Mouse (Mus musculus) CH12.LX (cell line): ENCODE measurements at regions not wholly inside any gene's neighbourhood (a gene's known extent, or its start where the extent isn't known, plus 50 kb on each side); places are given as distances from the start of the nearest gene placed in this dataset.

ENCODE experiments used
- DNase-seq: peaks from one replicate; pipeline ENCODE4 v3.0.0-alpha.2; 2013; ENCODE audit errors: extremely low read depth
- H3K27ac ChIP-seq: 2 replicates; pipeline ENCODE4 v1.5.1; 2012; ENCODE audit warnings: low read depth, mild to moderate bottlenecking, control low read depth, moderate library complexity; ENCODE audit not compliant: insufficient read depth
- H3K27me3 ChIP-seq: replicated peaks from 2 replicates; pipeline ENCODE3; 2012; ENCODE audit warnings: inconsistent platforms
- H3K36me3 ChIP-seq, 2 experiments: replicated peaks in 1 of 2; 2 replicates each; pipeline versions ENCODE3 to v1.6.1; 2012; ENCODE audit warnings: inconsistent platforms in 1 of 2, low read length in 1 of 2, mild to moderate bottlenecking in 1 of 2, mixed read lengths in 1 of 2, moderate library complexity in 1 of 2; ENCODE audit not compliant: control insufficient read depth in 1 of 2, insufficient read depth in 1 of 2
- H3K4me1 ChIP-seq, 2 experiments: 2 replicates each; pipeline ENCODE4 v1.6.1; 2012; ENCODE audit warnings: inconsistent platforms in 1 of 2, moderate library complexity in 1 of 2; ENCODE audit not compliant: insufficient read depth in 2 of 2, control insufficient read depth in 1 of 2
- H3K4me2 ChIP-seq: 2 replicates; pipeline ENCODE4 v1.6.1; 2012; ENCODE audit warnings: low read depth, mild to moderate bottlenecking, control low read depth; ENCODE audit not compliant: poor library complexity, insufficient read depth, severe bottlenecking
- H3K4me3 ChIP-seq, 3 experiments: fragments of 150-350 bp in 1 of 3; sonication (generic) in 1 of 3; replicated peaks in 1 of 3; 2 replicates each; pipeline versions ENCODE3 to v1.5.1; 2011 to 2012; ENCODE audit warnings: low read depth in 2 of 3, low read length in 2 of 3, mild to moderate bottlenecking in 2 of 3, moderate library complexity in 2 of 3, control low read depth in 1 of 3, improper control_type of control experiment in 1 of 3, inconsistent platforms in 1 of 3, mixed read lengths in 1 of 3; ENCODE audit not compliant: poor library complexity in 1 of 3
- H3K79me2 ChIP-seq: replicated peaks from 2 replicates; pipeline ENCODE4 v1.6.1; 2012; ENCODE audit warnings: mild to moderate bottlenecking, moderate library complexity; ENCODE audit not compliant: control insufficient read depth, poor library complexity, insufficient read depth, severe bottlenecking; ENCODE audit errors: extremely low read depth
- H3K9ac ChIP-seq: 2 replicates; pipeline ENCODE4 v1.6.1; 2012; ENCODE audit warnings: low read depth, mild to moderate bottlenecking, control low read depth, moderate library complexity; ENCODE audit not compliant: insufficient read depth
- H3K9me3 ChIP-seq: replicated peaks from 2 replicates; pipeline ENCODE3; 2012; ENCODE audit warnings: low read length, inconsistent platforms, mixed read lengths
- CHD2 ChIP-seq: IDR thresholded peaks from 2 replicates; pipeline ENCODE4 v1.6.1; 2011; ENCODE audit warnings: low read length, improper control_type of control experiment
- EP300 ChIP-seq: IDR thresholded peaks from 2 replicates; pipeline ENCODE4 v1.6.1; 2011; ENCODE audit warnings: low read length, improper control_type of control experiment
- ETS1 ChIP-seq: conservative IDR thresholded peaks from 2 replicates; pipeline ENCODE4 v1.6.1; 2012; ENCODE audit warnings: low read depth, mild to moderate bottlenecking, inconsistent platforms, low read length, improper control_type of control experiment, moderate library complexity
- GABPA ChIP-seq: IDR thresholded peaks from 2 replicates; pipeline ENCODE4 v1.6.1; 2012; ENCODE audit warnings: low read depth, low read length, improper control_type of control experiment, inconsistent platforms; ENCODE audit not compliant: insufficient replicate concordance
- JUND ChIP-seq: conservative IDR thresholded peaks from 2 replicates; pipeline ENCODE4 v1.6.1; 2011; ENCODE audit warnings: low read depth, low read length, improper control_type of control experiment
- MXI1 ChIP-seq: IDR thresholded peaks from 2 replicates; pipeline ENCODE4 v1.6.1; 2011; ENCODE audit warnings: mild to moderate bottlenecking, low read depth, low read length, improper control_type of control experiment
- MYC ChIP-seq: IDR thresholded peaks from 2 replicates; pipeline ENCODE4 v1.6.1; 2011; ENCODE audit warnings: low read depth, mild to moderate bottlenecking, improper control_type of control experiment, low read length
- NELFE ChIP-seq: IDR thresholded peaks from 2 replicates; pipeline ENCODE4 v1.6.1; 2011; ENCODE audit warnings: low read depth, low read length, improper control_type of control experiment
- NRF1 ChIP-seq: IDR thresholded peaks from 2 replicates; pipeline ENCODE4 v1.6.1; 2014; ENCODE audit warnings: low read depth, mild to moderate bottlenecking, inconsistent platforms, low read length, improper control_type of control experiment, moderate library complexity
- PAX5 ChIP-seq: IDR thresholded peaks from 2 replicates; pipeline ENCODE4 v1.6.1; 2012; ENCODE audit warnings: low read length, inconsistent platforms, mixed read lengths
- POLR2A ChIP-seq: IDR thresholded peaks from 2 replicates; pipeline ENCODE4 v1.6.1; 2011; ENCODE audit warnings: low read depth, mild to moderate bottlenecking, improper control_type of control experiment, low read length
- RAD21 ChIP-seq: IDR thresholded peaks from 2 replicates; pipeline ENCODE4 v1.6.1; 2011; ENCODE audit warnings: low read depth, mild to moderate bottlenecking, low read length, improper control_type of control experiment, moderate library complexity
- RCOR1 ChIP-seq: conservative IDR thresholded peaks from 2 replicates; pipeline ENCODE4 v1.6.1; 2012; ENCODE audit warnings: low read depth, mild to moderate bottlenecking, inconsistent platforms, low read length, improper control_type of control experiment
- SIN3A ChIP-seq: IDR thresholded peaks from 2 replicates; pipeline ENCODE4 v1.6.1; 2012; ENCODE audit warnings: low read length, improper control_type of control experiment, inconsistent platforms
- TCF12 ChIP-seq: IDR thresholded peaks from 2 replicates; pipeline ENCODE4 v1.6.1; 2014; ENCODE audit warnings: low read depth, mild to moderate bottlenecking, inconsistent platforms, low read length, improper control_type of control experiment
- USF1 ChIP-seq: IDR thresholded peaks from 2 replicates; pipeline ENCODE4 v1.6.1; 2014; ENCODE audit warnings: low read depth, mild to moderate bottlenecking, inconsistent platforms, low read length, improper control_type of control experiment
- USF2 ChIP-seq: conservative IDR thresholded peaks from 2 replicates; pipeline ENCODE4 v1.6.1; 2011; ENCODE audit warnings: low read depth, low read length, improper control_type of control experiment
- ZC3H11A ChIP-seq: IDR thresholded peaks from 2 replicates; pipeline ENCODE4 v1.6.1; 2012; ENCODE audit warnings: low read depth, mild to moderate bottlenecking, inconsistent platforms, low read length, improper control_type of control experiment
- ZMIZ1 ChIP-seq: IDR thresholded peaks from 2 replicates; pipeline ENCODE4 v1.6.1; 2012; ENCODE audit warnings: low read depth, mild to moderate bottlenecking, inconsistent platforms, low read length, improper control_type of control experiment
- dilution Hi-C: fragments of 300-500 bp; cut with MboI; formaldehyde crosslinking; loops from 2 replicates; pipeline ENCODE4 v1.14.3; 2020; ENCODE audit warnings: low sequenced_read_pairs; ENCODE audit not compliant: extremely low pct_unique_long_range_greater_than_20kb, extremely low pct_ligation_motif_present
- in situ Hi-C: fragments of 300-500 bp; cut with MboI; formaldehyde crosslinking; loops from 3 replicates; pipeline ENCODE4 v1.14.3; 2019; ENCODE audit warnings: low sequenced_read_pairs, low pct_ligation_motif_present, low pct_unique_long_range_greater_than_20kb, mixed read lengths

GRCm38 (mm10) chr2:137953144-137953543 lies 303.2 kb upstream of the Btbd3 start:
- TF ChIP-seq NRF1 (no peak), NELFE (no peak), JUND (no peak), TCF12 (no peak), GABPA (no peak), RAD21 (no peak), PAX5 (no peak), ETS1 (no peak)
- no peak overlapping the region for H3K4me3 ChIP-seq
- DNase-seq, result no peak
- no peak overlapping the region for H3K9ac ChIP-seq
- no peaks in the 10 kb centered on the region for H3K27me3 ChIP-seq
- no peak overlapping the region for H3K27ac ChIP-seq
- in situ Hi-C loops (no loop called here), dilution Hi-C loops (no loop called here)
- no peaks in the 10 kb centered on the region for H3K4me1 ChIP-seq
- no peaks in the 10 kb centered on the region for H3K36me3 ChIP-seq
- no peak overlapping the region for H3K4me2 ChIP-seq
- peaks cover 40% of the 10 kb centered on the region for H3K9me3 ChIP-seq
- H3K79me2 ChIP-seq, result no peaks in the 10 kb centered on the region

GRCm38 (mm10) chr2:137951942-137952341 lies 304.4 kb upstream of the Btbd3 start:
- no peak overlapping the region for H3K4me3 ChIP-seq
- H3K4me1 ChIP-seq, result no peaks in the 10 kb centered on the region
- no peak overlapping the region for H3K4me2 ChIP-seq
- H3K36me3 ChIP-seq, result no peaks in the 10 kb centered on the region
- in situ Hi-C loops (no loop called here), dilution Hi-C loops (no loop called here)
- no peak overlapping the region for H3K9ac ChIP-seq
- no peaks in the 10 kb centered on the region for H3K79me2 ChIP-seq
- H3K27ac ChIP-seq, result no peak overlapping the region
- H3K9me3 ChIP-seq, result peaks cover 39% of the 10 kb centered on the region
- TF ChIP-seq MXI1 (no peak), GABPA (no peak), MYC (no peak), ZMIZ1 (no peak), ETS1 (no peak), POLR2A (no peak), NELFE (no peak), EP300 (no peak), SIN3A (no peak), USF1 (no peak), CHD2 (no peak), RCOR1 (no peak), USF2 (no peak), ZC3H11A (no peak)
- no peak for DNase-seq
- H3K27me3 ChIP-seq, result no peaks in the 10 kb centered on the region
